Mouse (Mus musculus) olfactory bulb, adult 2 months (tissue): ENCODE results near the gene Tmem106a. TPM values are rescaled to one million over a fixed set of nuclear protein-coding genes. Genes with fewer than 3 reads are reported as not detected.
"Not testable (repeated sequence)": the region's sequence is repeated elsewhere in the genome, so short reads cannot be mapped to it uniquely, and the experiment has no call there.

Experiments used
- H3K27ac ChIP-seq: fragments of 200-500 bp; 2 replicates; pipeline ENCODE4 v1.5.1; 2012; ENCODE audit warnings: low read depth, low read length; ENCODE audit not compliant: insufficient read depth
- H3K4me1 ChIP-seq: fragments of 200-500 bp; 2 replicates; pipeline ENCODE4 v1.6.1; 2012; ENCODE audit warnings: low read length; ENCODE audit not compliant: control insufficient read depth, insufficient read depth
- H3K4me3 ChIP-seq: fragments of 200-500 bp; 2 replicates; pipeline ENCODE4 v1.5.1; 2012; ENCODE audit warnings: mild to moderate bottlenecking, low read depth, low read length, moderate library complexity; ENCODE audit not compliant: insufficient read depth
- CTCF ChIP-seq: fragments of 200-500 bp; IDR thresholded peaks from 2 replicates; pipeline ENCODE4 v1.5.1; 2012; ENCODE audit warnings: low read depth, mild to moderate bottlenecking, low read length, moderate library complexity; ENCODE audit not compliant: insufficient read depth
- POLR2A ChIP-seq: fragments of 200-500 bp; IDR thresholded peaks from 2 replicates; pipeline ENCODE4 v1.6.1; 2012; ENCODE audit warnings: mild to moderate bottlenecking, low read depth, low read length, moderate library complexity; ENCODE audit not compliant: insufficient read depth
- WGBS: fragments of 180-500 bp; shearing (Covaris S2); methylation state at CpG from one replicate; pipeline ENCODE4 v1.1.7; 2018; 5-methylcytosine and 5-hydroxymethylcytosine counted together
- polyA plus RNA-seq: library from polyadenylated mRNA; stranded (reverse); fragments of >200 nt; gene quantifications from 2 replicates; pipeline ENCODE4 v1.2.4, GENCODE M21; 2012; ENCODE audit warnings: low replicate concordance; ENCODE audit not compliant: missing spikeins, insufficient read depth, insufficient read length

Tmem106a gene
- polyA plus RNA-seq, 1 experiment: not detected

DNA sequence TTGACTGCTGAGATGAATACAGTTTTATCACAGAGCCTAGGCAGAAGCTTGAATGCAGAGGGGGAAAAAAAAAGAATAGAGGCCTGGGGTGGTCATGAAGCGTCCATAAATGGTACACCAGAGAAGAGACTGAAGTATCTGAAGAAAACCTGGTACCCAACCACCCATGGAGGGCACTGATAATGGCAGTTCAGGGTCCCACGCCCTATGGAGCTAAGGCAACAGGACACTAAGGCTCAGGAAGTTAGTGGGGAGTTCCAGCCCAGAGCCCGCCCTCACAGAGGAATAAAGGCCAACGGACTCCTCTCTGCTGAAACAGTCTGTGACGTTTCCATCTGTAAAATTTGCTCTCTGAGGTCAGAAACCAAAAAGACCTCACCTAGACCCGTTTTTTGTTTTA lies 33.3 kb downstream of the Tmem106a start:
- Histone ChIP-seq H3K4me3 (no peak overlapping the region), H3K4me1 (peaks cover 16% of the 10 kb centered on the region), H3K27ac (no peak overlapping the region)
- 91% methylated on average over 6 of the region's 6 CpGs for WGBS
- TF ChIP-seq POLR2A: no peak
- TF ChIP-seq CTCF: no peak

DNA sequence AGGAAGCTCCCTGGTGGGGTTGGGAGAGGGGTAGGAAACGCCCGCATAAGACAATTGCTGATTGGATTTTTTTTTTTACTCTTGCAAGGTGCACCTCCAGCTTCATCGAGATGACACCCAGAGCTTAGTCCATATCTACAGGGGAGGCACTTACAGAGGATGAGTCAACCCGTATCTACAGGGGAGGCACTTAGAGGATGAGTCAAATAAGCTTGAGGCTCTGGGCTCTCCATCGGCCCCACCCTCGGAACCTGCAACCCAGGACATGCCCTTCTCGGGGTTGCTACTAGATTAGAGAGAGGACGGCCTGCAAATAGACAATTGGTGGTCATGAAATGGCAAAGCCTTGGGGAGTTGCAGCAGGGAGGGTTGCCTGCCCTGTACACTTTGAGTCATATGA lies 34.1 kb downstream of the Tmem106a start:
- H3K4me3 ChIP-seq: no peak overlapping the region
- WGBS: 75% methylated on average over 8 of the region's 8 CpGs
- no peak overlapping the region for H3K27ac ChIP-seq
- peaks cover 16% of the 10 kb centered on the region for H3K4me1 ChIP-seq
- TF ChIP-seq POLR2A (no peak), CTCF (no peak)

DNA sequence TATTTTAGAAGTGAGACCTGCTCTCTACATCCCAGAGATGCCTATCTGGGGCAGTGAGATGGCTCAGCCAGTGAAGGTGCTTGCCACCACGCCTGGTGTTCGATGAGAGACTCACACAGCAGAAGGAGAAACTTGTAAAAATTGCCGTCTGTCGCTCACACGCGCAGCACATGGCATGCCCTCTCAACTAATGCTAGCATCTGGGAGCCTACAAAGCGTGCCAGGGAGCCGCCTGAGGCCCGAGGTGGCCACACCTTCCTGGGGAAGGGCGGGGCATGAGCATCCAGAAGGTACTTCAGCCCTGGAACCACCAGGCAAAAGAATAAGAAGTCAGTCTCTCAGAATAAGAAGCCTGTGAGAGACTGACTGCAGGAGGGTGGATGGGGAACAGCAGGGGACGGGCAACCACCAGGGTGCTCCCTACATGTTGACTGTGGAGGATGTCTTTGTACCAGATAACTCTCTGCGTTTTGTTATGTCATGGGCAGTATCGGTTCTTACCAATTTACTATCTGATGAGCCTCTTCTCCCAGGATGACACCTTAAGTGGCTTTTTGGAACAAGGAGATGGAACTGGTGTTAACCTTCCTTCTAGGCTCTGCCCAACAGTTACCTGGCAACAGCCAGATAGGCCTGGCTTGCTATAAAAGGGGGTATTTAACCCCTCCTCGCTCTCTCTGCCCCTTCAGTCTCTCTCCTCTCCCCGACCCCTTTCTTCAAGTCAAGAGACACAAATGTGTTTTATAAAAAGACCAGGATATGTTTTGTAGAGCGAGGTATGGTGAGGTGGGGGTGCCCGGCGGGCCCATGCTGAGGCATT lies 35.1 kb downstream of the Tmem106a start:
- TF ChIP-seq CTCF (no peak), POLR2A (no peak)
- H3K4me1 ChIP-seq: peaks cover 16% of the 10 kb centered on the region
- 33% methylated on average over 18 of the region's 18 CpGs for WGBS
- H3K4me3 ChIP-seq: no peak overlapping the region
- no peak overlapping the region for H3K27ac ChIP-seq

DNA sequence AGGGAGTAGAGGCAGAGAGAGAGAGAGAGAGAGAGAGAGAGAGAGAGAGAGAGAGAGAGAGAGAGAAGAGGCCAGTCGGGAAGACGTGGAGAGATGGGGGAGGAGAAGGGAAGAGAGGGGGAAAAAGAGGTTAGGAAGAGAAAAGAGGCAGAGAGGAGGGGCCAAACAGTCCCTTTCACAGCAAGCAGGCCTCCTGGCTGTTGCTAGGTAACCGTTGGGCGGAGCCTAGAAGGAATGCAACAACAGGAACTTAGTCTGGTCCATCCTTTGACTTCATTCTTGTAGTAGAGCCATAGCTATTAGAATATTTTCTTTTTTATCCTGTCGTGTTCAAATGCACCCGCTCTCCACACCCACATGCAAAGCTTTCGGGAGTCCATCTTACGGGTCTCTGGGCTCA lies 35.8 kb downstream of the Tmem106a start:
- no peak for TF ChIP-seq POLR2A
- no peak for TF ChIP-seq CTCF
- WGBS: 6% methylated on average over 8 of the region's 8 CpGs
- no peak overlapping the region for H3K4me3 ChIP-seq
- H3K27ac ChIP-seq: no peak overlapping the region
- peaks cover 16% of the 10 kb centered on the region for H3K4me1 ChIP-seq

DNA sequence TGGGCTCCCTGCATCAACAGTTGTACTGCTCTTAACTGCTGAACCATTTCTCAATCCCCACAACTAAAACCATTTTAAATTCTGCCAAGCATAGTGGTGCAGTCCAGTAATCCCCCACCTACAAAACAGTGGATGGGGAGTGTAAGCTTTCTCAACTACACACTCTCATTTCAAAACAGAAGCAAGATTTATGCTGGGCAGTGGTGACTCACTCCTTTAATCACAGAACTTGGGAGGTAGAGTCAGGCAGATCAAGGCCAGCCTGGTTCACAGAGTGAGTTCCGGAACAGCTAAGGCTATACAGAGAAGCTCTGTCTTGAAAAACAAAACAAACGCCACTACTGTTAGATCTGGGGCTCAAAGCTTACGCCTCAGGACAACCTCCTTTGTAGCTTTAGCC lies 36.6 kb downstream of the Tmem106a start:
- Histone ChIP-seq H3K4me1 (peaks cover 16% of the 10 kb centered on the region), H3K4me3 (no peak overlapping the region), H3K27ac (no peak overlapping the region)
- WGBS: 75% methylated on average over 3 of the region's 3 CpGs
- TF ChIP-seq POLR2A (no peak), CTCF (no peak)

DNA sequence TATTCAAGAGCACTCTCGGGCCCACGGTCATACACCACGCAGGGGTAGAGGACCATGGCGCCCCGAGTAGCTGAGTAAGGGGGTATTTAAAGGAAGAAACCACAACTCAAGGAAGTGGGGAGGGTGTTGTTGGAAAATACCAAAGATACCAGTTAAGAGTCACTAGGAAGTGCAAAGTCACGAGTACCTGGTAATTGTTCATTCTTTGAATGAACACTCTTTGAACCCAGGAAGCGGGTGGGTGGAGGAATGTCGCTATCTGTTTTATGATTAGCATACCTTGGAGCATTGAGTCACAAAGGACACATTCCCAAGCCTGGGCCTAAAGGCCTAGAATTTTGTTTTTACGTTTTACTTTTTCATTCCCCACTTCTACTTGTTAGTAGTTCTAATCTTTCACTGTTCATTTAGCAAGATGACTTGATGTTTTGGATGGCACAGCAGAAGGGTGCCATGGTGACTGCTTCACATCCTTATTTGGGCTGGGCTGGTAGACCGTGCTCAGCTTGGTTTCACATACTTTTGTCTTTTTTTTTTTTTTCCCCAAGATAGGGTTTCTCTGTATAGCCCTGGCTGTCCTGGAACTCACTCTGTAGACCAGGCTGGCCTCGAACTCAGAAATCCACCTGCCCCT lies 38.1 kb downstream of the Tmem106a start:
- H3K27ac ChIP-seq, H3K4me3 ChIP-seq: not testable (repeated sequence)
- H3K4me1 ChIP-seq: peaks cover 16% of the 10 kb centered on the region
- WGBS: 88% methylated on average over 11 of the region's 11 CpGs

DNA sequence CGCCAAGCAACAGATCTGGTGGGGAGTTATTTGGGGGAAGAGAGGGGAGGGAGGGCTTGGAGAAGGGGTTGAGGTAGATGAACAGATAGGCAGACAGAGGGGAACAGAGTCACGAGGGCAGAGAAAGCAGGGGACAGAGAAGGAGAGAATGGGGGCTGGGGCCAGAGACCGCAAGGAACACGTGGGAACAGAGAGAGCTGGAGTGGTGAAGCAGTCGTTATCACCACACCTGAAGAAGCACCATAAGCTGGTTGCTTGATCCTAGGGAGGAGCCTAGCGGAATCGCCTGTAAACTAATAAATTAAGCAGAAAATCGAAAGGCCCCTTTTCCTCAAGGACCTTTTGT lies 44.6 kb downstream of the Tmem106a start:
- WGBS: 5% methylated on average over 8 of the region's 8 CpGs
- no peak for TF ChIP-seq POLR2A

DNA sequence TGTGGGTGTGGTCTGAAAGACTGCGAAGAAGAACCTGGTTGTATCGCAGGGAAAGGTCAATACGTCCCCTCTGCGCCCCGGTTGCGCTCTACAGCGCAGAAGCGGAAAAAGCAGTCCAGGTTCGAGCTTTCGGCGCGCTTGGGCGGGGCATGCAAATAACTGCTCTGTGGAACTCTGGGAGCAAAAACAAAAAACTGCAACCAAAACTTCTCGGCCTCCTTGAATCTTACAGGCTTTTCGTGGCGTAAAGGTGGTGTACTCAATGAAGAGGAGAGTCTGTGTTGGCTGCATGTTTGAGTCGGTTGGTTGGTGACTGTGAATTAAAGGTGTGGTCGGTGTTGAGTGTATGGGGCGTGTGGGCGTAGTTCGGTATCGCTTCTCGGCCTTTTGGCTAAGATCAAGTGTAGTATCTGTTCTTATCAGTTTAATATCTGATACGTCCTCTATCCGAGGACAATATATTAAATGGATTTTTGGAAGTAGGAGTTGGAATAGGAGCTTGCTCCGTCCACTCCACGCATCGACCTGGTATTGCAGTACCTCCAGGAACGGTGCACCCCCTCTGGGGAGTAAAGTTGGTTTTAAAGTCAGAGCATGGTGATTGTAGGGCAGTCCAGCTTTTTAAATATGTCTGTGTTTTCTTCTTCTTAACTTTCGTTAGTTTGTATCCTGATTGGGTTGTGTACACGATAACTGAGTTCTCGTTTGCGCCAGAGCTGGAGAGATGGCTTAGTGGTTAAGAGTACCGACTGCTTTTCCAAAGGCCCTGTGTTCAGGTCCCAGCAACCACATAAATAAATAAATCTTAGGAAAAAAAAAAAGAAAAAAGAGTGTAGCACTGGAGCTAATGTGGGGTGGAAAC lies 45.2 kb downstream of the Tmem106a start, which contains the start of gene Rdm1:
Gene Rdm1 (plus strand): TSS at position 201 of the 862 bp plus-strand sequence.
- Histone ChIP-seq H3K4me1 (peaks cover 6% of the 10 kb centered on the region; the same call in 1 of the 2 replicates), H3K27ac (peak within 1 kb of the TSS; percentile 40), H3K4me3 (peak within 1 kb of the TSS; percentile 66)
- TF ChIP-seq CTCF (no peak), POLR2A (peak; percentile 77)
- WGBS: under 1% methylated on average over 34 of the region's 34 CpGs

More for the DNA sequence above, 44.6 kb downstream of the Tmem106a start:
- Histone ChIP-seq H3K27ac (peak overlapping the region; percentile 40), H3K4me3 (peak overlapping the region; percentile 44), H3K4me1 (peaks cover 6% of the 10 kb centered on the region; the same call in 1 of the 2 replicates)
